Mouse (Mus musculus): ENCODE results near the gene C1qbp. TPM values are rescaled to one million over a fixed set of nuclear protein-coding genes. Genes with fewer than 3 reads are reported as not detected.

Gene C1qbp
- polyA plus RNA-seq, 1 experiment from 2014 or later = 170 TPM

GRCm38 (mm10) chr11:71008321-71008720, 25.5 kb upstream of the C1qbp start:
- peaks cover 8% of the 10 kb centered on the region for H3K4me1 ChIP-seq (ENCODE audit: control insufficient read depth, insufficient read depth, low read length)
- 96% methylated on average over 3 of the region's 3 CpGs for WGBS
- no peaks in the 10 kb centered on the region for H3K27me3 ChIP-seq (ENCODE audit: control insufficient read depth, insufficient read depth, low read length)
- H3K9me3 ChIP-seq (ENCODE audit: control insufficient read depth, low read length) = no peaks in the 10 kb centered on the region
- H3K4me3 ChIP-seq (replicated peaks; ENCODE audit: low read depth, low read length) = no peak overlapping the region
- no peak for ATAC-seq (ENCODE audit: low FRiP score, low TSS enrichment)
- peaks cover 48% of the 10 kb centered on the region for H3K36me3 ChIP-seq (ENCODE audit: control insufficient read depth, insufficient read depth, low read length)
- no peak for DNase-seq
- no peak overlapping the region for H3K4me2 ChIP-seq (ENCODE audit: low read length)
- no peak overlapping the region for H3K27ac ChIP-seq (replicated peaks; ENCODE audit: low read depth, low read length)
- no peak overlapping the region for H3K9ac ChIP-seq (replicated peaks; ENCODE audit: low read length)

GRCm38 (mm10) chr11:71007831-71008230, 25.0 kb upstream of the C1qbp start:
- no peak overlapping the region for H3K27ac ChIP-seq (replicated peaks; ENCODE audit: low read depth, low read length)
- no peak overlapping the region for H3K4me2 ChIP-seq (ENCODE audit: low read length)
- H3K4me3 ChIP-seq (replicated peaks; ENCODE audit: low read depth, low read length) = no peak overlapping the region
- no peak overlapping the region for H3K9ac ChIP-seq (replicated peaks; ENCODE audit: low read length)
- peaks cover 13% of the 10 kb centered on the region for H3K4me1 ChIP-seq (ENCODE audit: control insufficient read depth, insufficient read depth, low read length)
- no peak for ATAC-seq (ENCODE audit: low FRiP score, low TSS enrichment)
- 96% methylated on average over 7 of the region's 7 CpGs for WGBS
- no peaks in the 10 kb centered on the region for H3K27me3 ChIP-seq (ENCODE audit: control insufficient read depth, insufficient read depth, low read length)
- no peaks in the 10 kb centered on the region for H3K9me3 ChIP-seq (ENCODE audit: control insufficient read depth, low read length)
- peaks cover 46% of the 10 kb centered on the region for H3K36me3 ChIP-seq (ENCODE audit: control insufficient read depth, insufficient read depth, low read length)
- no peak for DNase-seq

GRCm38 (mm10) chr11:71007026-71007425, 24.2 kb upstream of the C1qbp start:
- Histone ChIP-seq H3K36me3 (ENCODE audit: control insufficient read depth, insufficient read depth, low read length) (peaks cover 38% of the 10 kb centered on the region), H3K9ac (replicated peaks; ENCODE audit: low read length) (no peak overlapping the region), H3K4me2 (ENCODE audit: low read length) (no peak overlapping the region), H3K4me3 (replicated peaks; ENCODE audit: low read depth, low read length) (no peak overlapping the region), H3K27ac (replicated peaks; ENCODE audit: low read depth, low read length) (no peak overlapping the region), H3K27me3 (ENCODE audit: control insufficient read depth, insufficient read depth, low read length) (no peaks in the 10 kb centered on the region), H3K9me3 (ENCODE audit: control insufficient read depth, low read length) (no peaks in the 10 kb centered on the region), H3K4me1 (ENCODE audit: control insufficient read depth, insufficient read depth, low read length) (peaks cover 15% of the 10 kb centered on the region)
- DNase-seq (no peak), ATAC-seq (ENCODE audit: low FRiP score, low TSS enrichment) (no peak)
- 96% methylated on average over 6 of the region's 6 CpGs for WGBS

GRCm38 (mm10) chr11:71005046-71005445, 22.2 kb upstream of the C1qbp start:
- peak overlapping the region; percentile 44; the same call in 1 of the 2 replicates for H3K9ac ChIP-seq (replicated peaks; ENCODE audit: low read length)
- H3K27me3 ChIP-seq (ENCODE audit: control insufficient read depth, insufficient read depth, low read length) = no peaks in the 10 kb centered on the region
- WGBS = 66% methylated on average over 5 of the region's 5 CpGs
- peaks cover 22% of the 10 kb centered on the region for H3K36me3 ChIP-seq (ENCODE audit: control insufficient read depth, insufficient read depth, low read length)
- peak overlapping the region; percentile 60 for H3K4me2 ChIP-seq (ENCODE audit: low read length)
- peak overlapping the region; percentile 82 for H3K4me3 ChIP-seq (replicated peaks; ENCODE audit: low read depth, low read length)
- H3K4me1 ChIP-seq (ENCODE audit: control insufficient read depth, insufficient read depth, low read length) = peaks cover 15% of the 10 kb centered on the region
- H3K9me3 ChIP-seq (ENCODE audit: control insufficient read depth, low read length) = no peaks in the 10 kb centered on the region
- ATAC-seq (ENCODE audit: low FRiP score, low TSS enrichment) = no peak
- no peak for DNase-seq
- peak overlapping the region; percentile 61 for H3K27ac ChIP-seq (replicated peaks; ENCODE audit: low read depth, low read length)

GRCm38 (mm10) chr11:71004316-71004773, 21.5 kb upstream of the C1qbp start, which contains the start of gene Dhx33:
TSS of gene Dhx33 (minus strand) at chr11:71004437.
- Histone ChIP-seq H3K4me3 (replicated peaks; ENCODE audit: low read depth, low read length) (peak within 1 kb of the TSS; percentile 82), H3K9me3 (ENCODE audit: control insufficient read depth, low read length) (no peaks in the 10 kb centered on the region), H3K27ac (replicated peaks; ENCODE audit: low read depth, low read length) (peak within 1 kb of the TSS; percentile 75), H3K4me2 (ENCODE audit: low read length) (peak within 1 kb of the TSS; percentile 91), H3K9ac (replicated peaks; ENCODE audit: low read length) (peak within 1 kb of the TSS; percentile 70), H3K27me3 (ENCODE audit: control insufficient read depth, insufficient read depth, low read length) (no peaks in the 10 kb centered on the region), H3K4me1 (ENCODE audit: control insufficient read depth, insufficient read depth, low read length) (peaks cover 15% of the 10 kb centered on the region), H3K36me3 (ENCODE audit: control insufficient read depth, insufficient read depth, low read length) (peaks cover 21% of the 10 kb centered on the region)
- peak; percentile 98 for ATAC-seq (ENCODE audit: low FRiP score, low TSS enrichment)
- peak; percentile 98 for DNase-seq
- WGBS = 0% methylated on average over 35 of the region's 35 CpGs

- Histone ChIP-seq H3K27ac (replicated peaks; ENCODE audit: low read depth, low read length) (peak overlapping the region; percentile 75), H3K27me3 (ENCODE audit: control insufficient read depth, insufficient read depth, low read length) (no peaks in the 10 kb centered on the region), H3K9ac (replicated peaks; ENCODE audit: low read length) (peak overlapping the region; percentile 70), H3K36me3 (ENCODE audit: control insufficient read depth, insufficient read depth, low read length) (peaks cover 21% of the 10 kb centered on the region), H3K9me3 (ENCODE audit: control insufficient read depth, low read length) (no peaks in the 10 kb centered on the region), H3K4me3 (replicated peaks; ENCODE audit: low read depth, low read length) (peak overlapping the region; percentile 82), H3K4me1 (ENCODE audit: control insufficient read depth, insufficient read depth, low read length) (peaks cover 15% of the 10 kb centered on the region), H3K4me2 (ENCODE audit: low read length) (peak overlapping the region; percentile 91)
- peak; percentile 65 for DNase-seq
- peak; percentile 79; the same call in 1 of the 2 replicates for ATAC-seq (ENCODE audit: low FRiP score, low TSS enrichment)
- WGBS = under 1% methylated on average over 49 of the region's 49 CpGs
These were observed 20.9 kb upstream of the C1qbp start for GRCm38 (mm10) chr11:71003611-71004315.

- 88% methylated on average over 4 of the region's 4 CpGs for WGBS
- peaks cover 15% of the 10 kb centered on the region for H3K4me1 ChIP-seq (ENCODE audit: control insufficient read depth, insufficient read depth, low read length)
- no peaks in the 10 kb centered on the region for H3K9me3 ChIP-seq (ENCODE audit: control insufficient read depth, low read length)
- no peak overlapping the region for H3K27ac ChIP-seq (replicated peaks; ENCODE audit: low read depth, low read length)
- no peak overlapping the region for H3K4me2 ChIP-seq (ENCODE audit: low read length)
- H3K36me3 ChIP-seq (ENCODE audit: control insufficient read depth, insufficient read depth, low read length) = peaks cover 40% of the 10 kb centered on the region
- H3K9ac ChIP-seq (replicated peaks; ENCODE audit: low read length) = no peak overlapping the region
- ATAC-seq (ENCODE audit: low FRiP score, low TSS enrichment) (no peak), DNase-seq (no peak)
- no peaks in the 10 kb centered on the region for H3K27me3 ChIP-seq (ENCODE audit: control insufficient read depth, insufficient read depth, low read length)
- no peak overlapping the region for H3K4me3 ChIP-seq (replicated peaks; ENCODE audit: low read depth, low read length)
These were observed 18.3 kb upstream of the C1qbp start for GRCm38 (mm10) chr11:71001167-71001566.

- Histone ChIP-seq H3K9ac (replicated peaks; ENCODE audit: low read length) (peak overlapping the region; percentile 81), H3K36me3 (ENCODE audit: control insufficient read depth, insufficient read depth, low read length) (peaks cover 68% of the 10 kb centered on the region)
- WGBS = 13% methylated on average over 12 of the region's 12 CpGs
These were observed 796 bp downstream of the C1qbp start for GRCm38 (mm10) chr11:70982030-70982429.

More at GRCm38 (mm10) chr11:70982030-70982429, 796 bp downstream of the C1qbp start:
- Histone ChIP-seq H3K4me2 (ENCODE audit: low read length) (peak overlapping the region; percentile 60), H3K4me1 (ENCODE audit: control insufficient read depth, insufficient read depth, low read length) (peaks cover 9% of the 10 kb centered on the region), H3K27ac (replicated peaks; ENCODE audit: low read depth, low read length) (no peak overlapping the region), H3K4me3 (replicated peaks; ENCODE audit: low read depth, low read length) (peak overlapping the region; percentile 96), H3K27me3 (ENCODE audit: control insufficient read depth, insufficient read depth, low read length) (no peaks in the 10 kb centered on the region), H3K9me3 (ENCODE audit: control insufficient read depth, low read length) (no peaks in the 10 kb centered on the region)
- DNase-seq = no peak
- ATAC-seq (ENCODE audit: low FRiP score, low TSS enrichment) = no peak
